Mouse (Mus musculus): Measurements from ENCODE around the gene Slc24a4. TPM values are rescaled to one million over a fixed set of nuclear protein-coding genes. Genes with fewer than 3 reads are reported as not detected.

Slc24a4 gene
- 10 to 100 TPM; 45.0 to 49.2 TPM for total RNA-seq (2021)
- long read RNA-seq, experiment 1, transcript Slc24a4-203 (17 exons, 1,955 nt), result major isoform, 7 of 11 reads
- long read RNA-seq, experiment 1, partial matches to known transcripts, result 3 of 11 reads
- long read RNA-seq, experiment 1, other reads (novel, unspliced or antisense), result 1 of 11 reads
- long read RNA-seq, experiment 2, transcript Slc24a4-203 (17 exons, 1,955 nt), result major isoform, 6 of 9 reads
- long read RNA-seq, experiment 2, partial matches to known transcripts, result 2 of 9 reads
- long read RNA-seq, experiment 2, other reads (novel, unspliced or antisense), result 1 of 9 reads

DNA sequence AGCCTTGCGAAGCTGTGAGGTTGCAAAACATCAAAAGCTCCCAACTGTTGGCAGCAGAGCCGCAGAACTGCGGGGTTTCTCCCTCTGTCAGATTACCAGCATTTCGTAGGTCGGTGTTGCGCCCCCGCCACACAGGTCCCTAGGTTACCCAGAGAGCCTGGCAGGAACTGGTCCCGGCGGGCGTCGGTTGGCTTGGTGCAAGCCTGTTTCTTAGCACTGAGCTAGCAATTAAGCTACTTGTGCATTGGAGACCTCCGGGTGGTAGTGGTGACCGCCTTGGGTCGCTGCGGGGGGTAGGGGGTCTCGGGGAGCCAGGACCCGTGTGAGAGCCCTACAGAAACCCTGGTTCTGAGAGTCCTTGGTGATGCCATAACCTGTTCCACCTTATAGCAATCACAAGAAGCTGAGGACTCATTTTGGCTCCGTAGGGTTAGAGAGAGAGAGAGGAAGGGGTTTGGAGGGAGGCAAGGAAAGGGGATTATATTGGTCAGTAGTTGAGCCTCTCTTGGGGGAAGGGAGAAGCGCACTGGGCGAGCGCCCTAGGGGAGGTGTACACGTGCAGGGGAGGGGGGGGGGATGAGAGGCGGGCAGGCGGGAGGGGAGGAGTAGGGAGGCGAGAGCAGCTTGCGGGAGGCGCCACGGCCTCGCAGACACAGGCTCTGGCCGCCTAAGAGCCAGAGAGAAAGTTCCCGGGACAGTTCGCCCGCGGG is at the start of gene Slc24a4:
Slc24a4 (plus strand) TSS at position 653 of the 710 bp plus-strand sequence.
- DNase-seq (ENCODE audit: low spot score in 2 of 2), result peak in 1 of 2 experiments; percentile 59

DNA sequence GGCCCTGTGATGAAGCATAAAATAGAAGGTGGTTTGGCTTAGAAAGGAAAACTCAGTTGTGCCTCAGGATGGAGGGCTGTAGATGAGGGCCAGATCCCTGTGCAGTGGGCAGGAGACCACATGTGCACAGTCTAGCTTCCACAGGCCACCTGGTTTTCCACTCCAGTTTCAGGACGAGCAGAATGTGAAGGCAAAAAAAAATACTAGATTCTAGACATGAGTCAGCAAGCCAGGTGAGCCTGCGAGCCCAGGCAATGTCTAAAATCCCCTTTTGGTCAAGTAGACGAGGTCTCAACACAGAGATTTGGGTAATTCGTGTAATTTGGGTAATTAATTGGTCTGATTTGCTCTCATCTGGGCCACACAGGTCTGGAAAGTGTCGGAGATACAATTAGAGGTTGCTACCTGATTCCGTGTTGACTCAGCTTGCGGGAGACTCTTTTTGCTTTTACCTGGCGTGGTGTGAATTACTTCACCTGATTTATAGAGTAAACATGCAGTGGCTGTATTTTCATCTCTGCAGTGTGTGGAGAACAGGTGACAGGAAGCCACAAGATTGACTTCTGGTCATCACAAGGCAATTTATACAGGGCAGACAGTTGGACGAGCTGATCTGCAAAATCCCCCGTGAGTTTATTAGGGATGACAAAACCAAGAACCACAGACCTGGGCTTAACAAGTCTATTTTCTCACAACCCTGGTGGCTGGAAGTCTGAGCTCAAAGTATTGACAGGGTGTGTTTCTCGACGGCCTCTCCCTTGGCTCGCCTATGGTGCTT is 45.7 kb upstream of the Slc24a4 start:
- no peak for DNase-seq (ENCODE audit: low spot score in 2 of 2)

DNA sequence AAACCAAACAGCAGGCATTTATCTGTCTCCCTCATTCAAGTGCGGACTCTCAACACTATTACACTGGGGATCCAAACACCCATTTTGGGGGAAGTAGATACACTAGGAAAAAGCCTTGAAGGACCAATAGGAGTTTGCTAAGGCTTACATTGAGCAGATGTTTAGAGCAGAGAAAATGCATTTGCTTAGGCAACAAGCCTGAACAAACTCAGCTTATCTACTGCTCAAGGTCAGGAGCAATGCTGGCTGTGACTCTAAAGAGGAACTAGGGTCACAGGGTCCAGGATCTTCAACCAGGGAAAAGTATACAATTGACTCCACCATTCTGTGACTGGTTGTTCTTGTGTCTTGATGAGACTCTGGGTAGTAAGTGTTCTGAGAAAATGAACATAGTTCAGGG is 38.0 kb upstream of the Slc24a4 start:
- DNase-seq (ENCODE audit: low spot score in 2 of 2), result no peak

DNA sequence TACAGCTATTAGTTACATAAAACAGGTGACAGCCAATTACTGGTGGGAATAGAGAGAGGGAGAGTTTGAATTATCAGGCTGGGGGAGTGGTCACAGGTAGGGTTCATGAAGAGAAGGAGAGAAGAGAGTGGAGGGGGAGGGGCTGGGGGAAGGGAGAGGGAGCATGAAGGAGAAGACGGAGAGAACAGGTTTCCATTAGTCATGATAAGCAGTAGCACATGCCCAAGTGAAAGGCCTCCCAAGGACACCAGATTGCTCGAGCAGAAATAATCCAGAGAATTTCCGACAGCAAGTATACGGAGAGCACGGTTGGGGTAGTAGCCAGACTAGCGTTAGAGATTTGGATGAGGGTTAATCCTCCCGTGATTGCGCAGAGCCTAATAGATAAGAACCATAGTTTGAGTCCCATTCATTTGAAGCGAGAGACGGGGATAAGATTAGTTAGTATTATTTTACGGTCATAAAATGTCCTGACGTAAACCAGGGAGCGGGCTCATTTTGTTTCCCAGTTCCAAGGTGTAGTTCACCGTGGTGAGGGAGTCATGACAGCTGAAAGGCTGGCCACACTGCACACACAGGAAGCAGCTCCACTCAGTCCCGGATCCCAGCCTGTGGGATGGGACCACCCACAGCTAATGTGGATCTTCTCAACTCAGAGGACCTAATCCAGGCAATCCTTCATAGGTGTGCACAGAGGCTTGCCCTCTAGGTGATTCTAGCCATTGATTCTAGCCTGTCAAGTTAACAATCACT is 36.0 kb upstream of the Slc24a4 start:
- DNase-seq (ENCODE audit: low spot score in 2 of 2), result no peak

DNA sequence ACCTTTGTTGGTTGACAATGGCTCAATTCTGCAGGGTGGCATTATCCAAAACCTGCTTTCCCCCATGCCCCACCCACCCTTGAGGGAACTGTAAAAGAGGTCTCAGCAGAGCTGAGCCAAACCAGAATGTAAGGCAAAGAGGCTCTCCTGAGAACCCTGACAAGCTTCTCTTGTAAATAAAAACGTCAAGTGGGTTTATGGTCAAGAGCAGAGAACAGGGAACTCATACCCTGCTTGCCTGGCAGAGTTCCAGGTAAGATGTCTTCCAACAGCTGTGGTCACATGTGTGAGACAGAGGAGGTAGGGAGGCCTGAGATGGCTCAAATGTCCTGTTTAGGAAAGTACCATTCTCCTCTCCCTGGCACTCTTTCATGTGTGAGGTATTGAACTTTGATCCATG is 22.5 kb upstream of the Slc24a4 start:
- no peak for DNase-seq (ENCODE audit: low spot score in 2 of 2)

DNA sequence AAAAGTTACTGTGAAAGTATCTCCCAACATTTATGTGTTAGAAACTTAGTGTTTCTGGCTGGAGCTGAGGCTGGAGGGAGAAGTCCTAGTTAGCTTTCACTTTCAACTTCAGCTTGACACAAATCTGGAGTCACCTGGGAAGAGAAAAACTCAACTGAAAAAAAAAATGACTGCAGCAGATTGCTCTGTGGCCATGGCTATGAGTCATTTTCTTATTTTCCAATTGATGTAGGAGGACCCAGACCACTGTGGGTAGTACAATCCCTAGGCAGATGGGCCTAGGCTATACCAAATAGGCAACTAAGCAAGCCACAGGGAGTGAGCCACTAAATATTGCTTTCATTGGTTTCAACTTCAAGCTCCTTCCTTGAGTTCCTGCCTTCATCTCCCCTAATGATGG is 19.7 kb upstream of the Slc24a4 start:
- no peak for DNase-seq (ENCODE audit: low spot score in 2 of 2)

DNA sequence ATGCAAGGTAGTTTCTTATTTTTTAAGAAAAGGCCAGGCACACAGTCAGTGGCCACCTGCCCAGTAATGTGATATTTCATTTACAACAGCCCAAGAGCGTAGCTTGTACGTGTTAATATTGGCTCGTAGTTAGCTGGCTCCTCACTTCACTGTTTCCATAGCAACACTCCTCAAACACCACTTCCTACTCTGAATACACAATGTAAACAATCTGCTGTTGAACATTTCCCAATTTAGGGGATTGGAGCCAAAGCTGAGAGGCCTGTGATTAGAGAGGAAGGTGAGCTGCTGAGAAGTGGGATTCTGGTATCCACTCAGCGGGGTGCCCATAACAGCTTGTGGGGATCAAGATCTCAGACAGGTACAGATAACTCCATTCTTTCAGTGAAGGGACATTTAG is 16.0 kb upstream of the Slc24a4 start:
- DNase-seq (ENCODE audit: low spot score in 2 of 2), result no peak

DNA sequence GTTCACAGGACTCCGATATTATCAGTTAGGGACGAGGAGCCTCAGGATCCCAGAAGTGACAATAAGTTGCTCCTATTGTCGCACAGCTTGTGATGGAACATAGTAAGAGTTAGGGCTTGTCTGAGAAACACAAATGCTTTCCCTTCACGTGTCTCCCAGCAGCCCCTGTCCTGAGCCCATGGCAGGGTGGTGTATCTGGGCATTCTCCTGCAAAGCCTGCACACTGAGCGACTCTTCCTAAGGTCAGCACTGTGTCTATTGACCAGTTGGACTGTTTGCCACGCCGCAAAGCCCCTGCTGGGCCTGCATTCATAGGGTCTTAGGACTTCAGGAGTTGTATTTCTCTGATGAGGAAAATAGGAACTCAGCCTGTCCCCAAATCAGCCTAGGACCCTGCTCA is 15.6 kb upstream of the Slc24a4 start:
- no peak for DNase-seq (ENCODE audit: low spot score in 2 of 2)

DNA sequence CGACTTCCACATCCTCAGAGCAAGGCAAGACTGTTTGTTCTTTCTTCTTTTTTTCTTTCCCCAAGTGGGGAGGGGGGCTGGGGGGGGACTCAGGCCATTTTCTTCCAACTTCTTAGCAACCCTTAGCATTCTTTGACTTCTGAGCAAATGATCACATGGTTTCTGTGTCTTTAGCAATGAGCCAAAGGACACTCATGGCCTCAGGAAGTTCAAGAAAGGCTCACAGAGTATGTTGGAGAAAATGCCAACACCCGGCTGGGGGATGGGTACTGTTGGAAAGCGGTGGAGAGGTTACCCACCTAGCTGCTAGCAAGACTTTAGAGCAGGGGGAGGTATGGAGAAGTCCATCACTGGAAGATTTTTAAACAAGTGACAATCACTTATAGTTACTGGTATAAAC is 15.1 kb upstream of the Slc24a4 start:
- DNase-seq (ENCODE audit: low spot score in 2 of 2), result no peak

DNA sequence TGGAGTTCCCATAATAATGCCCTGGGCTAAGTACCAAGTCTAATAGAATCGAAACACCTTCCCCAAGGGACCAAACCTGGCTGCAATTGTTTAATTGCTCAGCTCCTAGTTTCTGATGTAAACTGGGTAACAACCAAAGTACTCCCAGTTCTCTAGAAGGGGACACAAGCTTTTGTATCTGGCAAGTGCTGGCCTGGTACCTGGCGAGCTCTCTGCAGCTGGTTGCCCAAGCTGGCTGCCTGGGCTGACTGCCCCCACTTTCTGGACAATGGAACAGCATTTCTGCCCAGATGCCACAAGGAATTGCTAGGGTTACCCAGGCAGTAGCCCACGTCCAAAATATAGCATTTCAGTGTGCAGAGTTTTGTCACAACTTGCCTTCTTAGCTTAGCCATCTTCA is 12.0 kb upstream of the Slc24a4 start:
- no peak for DNase-seq (ENCODE audit: low spot score in 2 of 2)

DNA sequence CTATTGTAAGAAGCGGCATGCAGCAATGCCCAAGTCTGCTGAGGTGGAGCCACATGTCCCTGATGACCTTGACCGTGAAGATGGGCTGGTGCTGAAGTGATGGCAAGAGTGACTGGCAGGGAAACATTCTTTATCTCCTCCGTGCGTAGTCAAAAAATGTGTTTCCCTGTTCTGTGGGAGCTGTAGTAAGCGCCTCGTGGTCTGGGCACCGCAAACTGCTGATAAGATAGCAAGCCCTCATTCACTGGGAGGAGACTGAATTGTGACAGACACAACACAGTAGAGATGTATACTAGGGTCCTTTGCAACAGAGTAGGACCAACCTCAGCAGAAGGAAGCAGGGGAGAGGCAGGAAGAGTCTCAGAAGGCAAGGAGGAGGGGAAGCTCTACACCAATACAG is 10.5 kb upstream of the Slc24a4 start:
- DNase-seq (ENCODE audit: low spot score in 2 of 2), result no peak

DNA sequence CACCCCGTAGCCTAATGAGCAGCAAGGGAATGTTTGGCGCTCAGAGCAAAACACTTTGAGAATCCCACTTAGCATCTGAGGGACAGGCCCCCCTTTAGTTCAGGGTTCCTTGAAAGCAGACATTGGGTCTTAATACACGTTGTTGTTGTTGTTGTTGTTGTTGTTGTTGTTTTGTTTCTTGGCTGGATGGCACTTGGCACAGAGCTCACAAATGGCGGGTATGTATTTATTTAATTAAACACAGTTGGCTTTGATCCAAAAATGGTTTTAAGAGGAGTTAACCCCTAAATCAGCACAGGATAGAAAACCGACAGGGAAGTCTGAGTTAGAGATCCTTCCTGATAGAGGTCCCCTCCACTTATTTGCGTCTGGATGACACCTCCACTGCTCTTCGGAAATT is 932 bp upstream of the Slc24a4 start:
- DNase-seq (ENCODE audit: low spot score in 2 of 2), result no peak

DNA sequence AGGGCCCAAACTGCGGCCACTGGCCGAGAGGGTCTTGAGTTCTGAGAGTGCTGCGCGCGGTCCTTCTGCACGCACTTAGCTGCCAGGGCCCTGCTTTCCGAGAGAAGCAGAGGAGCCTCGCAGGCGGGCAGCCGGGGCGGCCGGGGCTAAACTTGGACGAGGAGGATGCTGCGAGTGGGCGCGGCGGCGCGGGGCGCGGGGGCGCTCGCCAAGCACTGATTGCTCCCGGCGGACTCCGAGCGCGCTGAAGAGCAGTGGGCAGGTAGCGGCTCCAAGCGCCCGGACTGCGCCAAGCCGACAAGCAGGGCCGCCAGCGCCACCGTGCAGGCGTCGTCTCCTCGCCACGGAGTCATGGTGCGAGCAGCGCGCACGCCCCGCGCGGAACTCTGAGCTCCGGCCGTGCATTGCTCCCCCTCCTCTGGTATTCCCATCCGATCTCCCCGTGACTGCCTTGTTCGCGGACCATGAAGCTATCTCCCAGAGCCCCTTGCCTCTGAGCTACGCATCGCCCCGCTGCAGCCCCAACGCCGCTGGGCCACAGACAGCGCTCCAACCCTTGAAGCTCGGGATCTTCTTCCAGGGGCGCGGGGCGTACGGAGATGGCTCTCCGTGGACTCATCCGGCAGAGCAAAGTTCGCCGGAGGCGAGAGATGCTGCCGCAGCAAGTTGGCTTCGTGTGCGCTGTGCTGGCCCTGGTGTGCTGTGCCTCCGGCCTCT is 416 bp downstream of the Slc24a4 start:
- DNase-seq (ENCODE audit: low spot score in 2 of 2), result peak; percentile 73 to 90

DNA sequence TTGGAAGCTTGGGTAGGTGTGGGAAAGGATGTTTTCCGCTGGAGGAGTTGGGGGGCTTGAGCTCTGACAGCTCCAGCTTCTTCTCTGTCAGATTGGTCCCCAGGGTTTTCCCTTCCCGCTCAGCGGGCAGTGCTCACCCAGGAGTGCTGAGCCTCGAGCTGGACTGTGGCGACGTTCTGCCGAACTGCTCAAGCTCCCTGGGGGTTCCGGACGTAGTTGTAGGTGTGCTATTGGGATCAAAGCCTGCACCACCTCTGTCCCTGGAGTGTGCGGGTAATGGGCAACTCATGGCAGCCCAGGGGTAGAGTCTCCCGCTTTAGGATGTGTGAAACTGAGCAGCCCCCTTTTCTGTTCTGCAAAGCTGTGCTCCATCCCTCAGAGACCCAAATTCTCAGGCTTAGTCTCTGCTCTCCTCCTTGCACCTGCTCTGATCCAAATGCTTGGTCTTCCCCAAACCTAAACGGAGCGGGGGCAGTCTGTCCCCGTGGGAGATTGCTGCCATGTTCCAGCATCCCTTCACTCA is 1.0 kb downstream of the Slc24a4 start:
- peak; percentile 15 to 34 for DNase-seq (ENCODE audit: low spot score in 2 of 2)

DNA sequence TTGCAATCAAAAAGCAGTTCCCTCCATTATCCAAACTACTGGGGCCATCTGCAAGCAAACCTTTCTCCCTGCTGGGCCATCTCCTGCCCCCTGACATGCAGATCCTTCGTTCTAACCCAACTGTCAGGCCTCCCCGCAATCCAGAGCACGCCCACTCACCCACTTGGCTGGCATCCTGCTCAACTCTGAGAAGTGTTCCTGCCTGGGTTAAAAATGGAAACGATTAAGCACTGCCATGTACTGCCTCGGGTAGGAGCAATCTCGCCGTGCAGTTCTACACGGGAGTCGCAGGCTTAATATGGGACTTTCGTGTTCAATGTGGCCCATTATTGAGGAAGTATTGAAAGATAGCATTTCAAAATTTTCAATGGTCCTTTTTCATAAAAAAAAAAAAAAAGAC is 11.2 kb downstream of the Slc24a4 start:
- DNase-seq (ENCODE audit: low spot score in 2 of 2), result peak; percentile 57 to 78

DNA sequence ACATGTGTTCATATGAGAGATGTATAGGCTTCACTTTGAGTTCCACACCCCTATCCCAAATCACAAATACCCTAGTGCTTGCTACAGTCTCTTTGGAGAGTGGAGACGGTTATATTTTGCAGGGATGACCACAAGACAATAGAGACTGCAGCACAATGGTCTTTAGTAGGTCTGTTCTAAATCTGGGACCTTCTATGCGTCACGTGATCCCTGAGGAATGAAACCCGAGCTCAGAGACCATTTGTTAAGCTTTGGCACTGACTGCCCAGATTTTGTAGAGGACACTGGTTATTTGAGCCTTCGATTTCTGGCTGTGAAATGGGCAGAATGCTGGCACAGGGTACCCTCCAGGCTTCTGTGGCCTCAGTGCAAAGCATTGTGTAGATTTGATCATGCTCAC is 12.8 kb downstream of the Slc24a4 start:
- no peak for DNase-seq (ENCODE audit: low spot score in 2 of 2)

DNA sequence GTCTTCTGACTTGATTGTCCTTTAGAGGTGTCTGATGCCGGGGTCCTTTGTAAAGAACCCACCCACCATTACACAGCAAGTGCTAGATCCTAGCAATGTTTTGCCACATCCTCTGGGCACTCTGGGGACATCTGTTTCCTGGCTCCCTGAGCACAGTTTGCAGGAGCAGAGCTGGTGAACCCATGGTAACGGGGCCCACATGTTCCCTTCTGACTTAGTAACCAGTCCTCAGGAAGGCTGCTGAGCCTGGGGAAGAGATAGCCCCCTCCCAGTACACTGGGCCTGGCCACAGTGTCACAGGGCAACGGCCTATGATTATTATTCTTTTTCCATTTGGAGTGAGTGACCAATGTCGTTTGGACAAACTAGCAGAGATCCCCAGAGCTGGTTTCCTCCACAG is 19.1 kb downstream of the Slc24a4 start:
- no peak for DNase-seq (ENCODE audit: low spot score in 2 of 2)

DNA sequence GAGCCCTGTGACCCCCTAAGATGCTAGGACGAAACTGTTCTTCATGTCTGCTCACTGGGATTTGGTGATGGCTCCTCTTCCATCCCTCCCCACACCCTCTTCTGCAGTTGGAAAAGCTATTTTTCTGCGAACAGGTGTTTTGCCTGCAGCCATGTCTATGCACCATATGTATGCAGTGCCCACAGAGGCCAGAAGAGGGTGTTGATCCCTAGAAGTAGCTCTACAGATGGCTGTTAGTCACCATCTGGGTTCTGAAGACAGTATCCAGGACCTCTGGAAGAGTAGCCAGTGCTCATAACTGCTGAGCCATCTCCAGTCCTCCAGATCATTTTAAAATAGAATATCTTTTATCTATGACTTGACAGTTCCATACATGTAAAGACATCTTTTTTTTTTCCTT is 20.2 kb downstream of the Slc24a4 start:
- DNase-seq (ENCODE audit: low spot score in 2 of 2), result no peak

DNA sequence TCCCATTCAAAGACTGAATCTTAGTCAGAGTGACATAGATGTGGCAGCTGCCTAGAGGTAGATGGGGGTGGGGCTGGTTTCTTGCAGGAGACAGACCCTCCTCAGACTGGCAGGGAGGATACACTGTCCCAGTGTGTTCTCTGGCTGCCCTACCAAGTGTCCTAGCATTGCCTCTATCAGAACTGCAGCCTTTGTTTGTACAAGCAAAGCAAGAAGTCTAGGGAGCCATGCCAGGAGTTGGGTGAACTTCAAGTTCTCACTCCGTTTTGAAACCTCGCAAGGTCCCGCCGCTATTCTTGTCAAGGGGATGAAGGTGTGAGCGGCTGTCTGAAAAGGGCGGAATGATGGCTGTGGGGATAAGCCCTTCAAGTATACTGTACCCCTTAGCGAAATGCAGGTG is 22.7 kb downstream of the Slc24a4 start:
- no peak for DNase-seq (ENCODE audit: low spot score in 2 of 2)

DNA sequence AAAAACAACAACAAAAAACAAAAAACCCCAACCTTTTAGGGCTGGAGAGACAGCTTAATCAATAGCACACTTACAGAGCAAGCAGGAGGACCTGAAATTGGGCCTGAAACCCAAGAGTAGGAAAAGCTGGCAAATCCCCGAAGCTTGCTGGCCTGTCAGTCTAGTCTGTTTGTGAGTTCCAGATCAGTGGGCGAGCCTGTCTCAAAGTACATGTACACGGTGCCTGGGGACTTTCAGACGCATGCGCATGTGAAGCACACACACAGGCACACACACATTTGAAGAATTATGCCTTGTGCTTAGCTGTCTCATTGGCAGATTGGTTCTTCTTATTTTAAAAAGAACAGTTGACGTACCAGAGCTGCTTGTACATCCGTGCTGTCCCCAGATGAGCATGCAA is 25.3 kb downstream of the Slc24a4 start:
- no peak for DNase-seq (ENCODE audit: low spot score in 2 of 2)

DNA sequence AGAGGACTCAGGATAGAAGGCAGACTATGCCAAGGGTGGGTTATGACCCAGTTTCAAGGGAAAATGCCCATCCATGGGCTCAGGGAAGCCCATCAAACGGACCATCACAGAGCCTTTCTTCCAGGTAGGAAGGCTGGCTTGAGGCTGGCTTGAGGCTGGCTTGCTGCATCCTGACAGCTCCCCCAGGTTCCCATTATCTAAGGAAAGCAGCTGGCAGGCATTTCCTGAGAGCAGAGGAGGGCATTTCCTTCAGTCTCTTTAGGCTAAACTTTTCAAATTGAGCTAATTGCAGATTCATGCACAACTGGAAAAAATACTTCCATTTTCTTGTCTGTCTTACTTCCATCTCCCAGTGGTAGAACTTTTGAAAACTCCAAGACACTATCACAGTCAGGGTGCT is 26.3 kb downstream of the Slc24a4 start:
- DNase-seq (ENCODE audit: low spot score in 2 of 2), result no peak

All from left cerebral cortex, adult 18-20 months (tissue).